15 mouse cellular contexts compared by ENCODE assay signal in genomic region chr9:105313250-105313649, GRCm38 (mm10).
DNase-seq lines count a peak whose midpoint lies in the region; ATAC-seq and TF ChIP-seq lines count a peak whose summit lies in the region.
"Had no signal": no experiment of that assay in that cellular context is flagged by ENCODE, and none has a peak within 500 bp of the region (broad histone marks: within the 10 kb centered on the region; RNA-seq: fewer than 3 reads in every experiment).

No protein-coding gene starts in this region.

- no peak for TF ChIP-seq CTCF in forebrain, postnatal 0 days (IDR thresholded peaks at IDR 0.05; ENCODE audit: low read depth)
- no peak for TF ChIP-seq CTCF in brain, embryonic 14.5 days (IDR thresholded peaks at IDR 0.05; ENCODE audit: borderline replicate concordance, extremely low read depth, insufficient read depth, insufficient read length)

- no peak for TF ChIP-seq POLR2A in brain, embryonic 14.5 days (IDR thresholded peaks at IDR 0.05; ENCODE audit: borderline replicate concordance, extremely low read depth, insufficient read depth, insufficient read length, poor library complexity, severe bottlenecking)

- peaks cover 7% of the 10 kb centered on the region; the same call in 1 of the 2 replicates for H3K4me1 ChIP-seq in forebrain, embryonic 14.5 days (ENCODE audit: control insufficient read depth, insufficient read depth, low read length)
- 0 out of 2 replicates have a peak, but pooled peaks cover 5% of the 10 kb centered on the region for H3K4me1 ChIP-seq in forebrain, postnatal 0 days (ENCODE audit: insufficient read depth)
- H3K4me1 ChIP-seq in neural tube, embryonic 15.5 days = peaks cover 21% of the 10 kb centered on the region

- no peaks in the 10 kb centered on the region for H3K9me3 ChIP-seq in forebrain, embryonic 14.5 days (replicated peaks; ENCODE audit: control insufficient read depth, low read length)
- no peaks in the 10 kb centered on the region for H3K9me3 ChIP-seq in forebrain, postnatal 0 days (ENCODE audit: low read length)
- H3K9me3 ChIP-seq in neural tube, embryonic 15.5 days (replicated peaks) = no peaks in the 10 kb centered on the region
- H3K9me3 ChIP-seq: midbrain, embryonic 12.5 days had no signal

- intact Hi-C loops in left cerebral cortex, postnatal 4 days (cut with DNase I) = no loop called here

- 50% methylated on average over 10 of the region's 10 CpGs for WGBS in forebrain, embryonic 14.5 days
- 42% methylated on average over 10 of the region's 10 CpGs for WGBS in forebrain, postnatal 0 days
- 38% methylated on average over 10 of the region's 10 CpGs for WGBS in neural tube, embryonic 15.5 days

- no peaks in the 10 kb centered on the region for H3K36me3 ChIP-seq in forebrain, embryonic 14.5 days (ENCODE audit: control insufficient read depth, insufficient read depth, low read length)
- no peaks in the 10 kb centered on the region for H3K36me3 ChIP-seq in forebrain, postnatal 0 days (ENCODE audit: insufficient read depth)
- H3K36me3 ChIP-seq in neural tube, embryonic 15.5 days = no peaks in the 10 kb centered on the region
- H3K36me3 ChIP-seq: midbrain, embryonic 12.5 days had no signal

- DNase-seq in forebrain, embryonic 14.5 days (ENCODE audit: low spot score) = peak; percentile 76
- DNase-seq in forebrain, postnatal 0 days = no peak
- DNase-seq in left cerebral cortex, postnatal 4 days = peak; percentile 61
- DNase-seq in left cerebral cortex, adult 8-10 months (ENCODE audit: low spot score in 2 of 2) = no peak
- DNase-seq in brain, embryonic 14.5 days (ENCODE audit: low read depth) = peak; percentile 85
- DNase-seq in lung, postnatal 4 days = no peak
- DNase-seq: adrenal gland, postnatal 14 days; B cell, adult 2 months; cerebellum, adult 8-10 months; heart, adult 11 months; kidney, adult 18-20 months; lung, adult 18-20 months; lung, postnatal 36 days had no signal

- ATAC-seq in forebrain, embryonic 14.5 days = peak; percentile 67
- ATAC-seq in forebrain, postnatal 0 days = no peak
- ATAC-seq in neural tube, embryonic 15.5 days (ENCODE audit: low FRiP score) = 0 out of 2 replicates have a peak, but pooled peaks have one; percentile 45

- no peak overlapping the region for H3K9ac ChIP-seq in forebrain, embryonic 14.5 days (ENCODE audit: low read length)
- H3K9ac ChIP-seq in forebrain, postnatal 0 days = no peak overlapping the region
- no peak overlapping the region for H3K9ac ChIP-seq in neural tube, embryonic 15.5 days (replicated peaks)
- H3K9ac ChIP-seq: midbrain, embryonic 12.5 days had no signal

- H3K4me3 ChIP-seq in forebrain, embryonic 14.5 days (ENCODE audit: low read depth, low read length) = no peak overlapping the region
- no peak overlapping the region for H3K4me3 ChIP-seq in forebrain, postnatal 0 days (ENCODE audit: low read depth, low read length)
- no peak overlapping the region for H3K4me3 ChIP-seq in neural tube, embryonic 15.5 days (replicated peaks)
- H3K4me3 ChIP-seq: midbrain, embryonic 12.5 days had no signal

- no peaks in the 10 kb centered on the region for H3K27me3 ChIP-seq in forebrain, embryonic 14.5 days (replicated peaks; ENCODE audit: control insufficient read depth, insufficient read depth, low read length)
- H3K27me3 ChIP-seq in forebrain, postnatal 0 days (ENCODE audit: insufficient read depth, low read length) = no peaks in the 10 kb centered on the region
- H3K27me3 ChIP-seq in neural tube, embryonic 15.5 days (replicated peaks) = no peaks in the 10 kb centered on the region
- H3K27me3 ChIP-seq: midbrain, embryonic 12.5 days had no signal

- H3K4me2 ChIP-seq in forebrain, embryonic 14.5 days (ENCODE audit: low read length) = no peak overlapping the region
- no peak overlapping the region for H3K4me2 ChIP-seq in forebrain, postnatal 0 days (ENCODE audit: low read depth)
- no peak overlapping the region for H3K4me2 ChIP-seq in neural tube, embryonic 15.5 days
- H3K4me2 ChIP-seq: midbrain, embryonic 12.5 days had no signal

- no peak overlapping the region for H3K27ac ChIP-seq in forebrain, embryonic 14.5 days (ENCODE audit: low read depth, low read length)
- no peak overlapping the region for H3K27ac ChIP-seq in forebrain, postnatal 0 days (ENCODE audit: low read depth, low read length)
- no peak overlapping the region for H3K27ac ChIP-seq in neural tube, embryonic 15.5 days (replicated peaks)
- H3K27ac ChIP-seq: midbrain, embryonic 12.5 days had no signal

Comparison
In these comparisons a context has a peak if more than half of its experiments do, and no peak if none do; other contexts are left out.
1. DNase-seq: peak in forebrain, embryonic 14.5 days (single experiment), left cerebral cortex, postnatal 4 days (single experiment) and brain, embryonic 14.5 days (single experiment); none in forebrain, postnatal 0 days (single experiment), left cerebral cortex, adult 8-10 months (0 of 2) and lung, postnatal 4 days (0 of 2).